Mouse (Mus musculus): Measurements from ENCODE around the gene Tsc22d4.

DNA sequence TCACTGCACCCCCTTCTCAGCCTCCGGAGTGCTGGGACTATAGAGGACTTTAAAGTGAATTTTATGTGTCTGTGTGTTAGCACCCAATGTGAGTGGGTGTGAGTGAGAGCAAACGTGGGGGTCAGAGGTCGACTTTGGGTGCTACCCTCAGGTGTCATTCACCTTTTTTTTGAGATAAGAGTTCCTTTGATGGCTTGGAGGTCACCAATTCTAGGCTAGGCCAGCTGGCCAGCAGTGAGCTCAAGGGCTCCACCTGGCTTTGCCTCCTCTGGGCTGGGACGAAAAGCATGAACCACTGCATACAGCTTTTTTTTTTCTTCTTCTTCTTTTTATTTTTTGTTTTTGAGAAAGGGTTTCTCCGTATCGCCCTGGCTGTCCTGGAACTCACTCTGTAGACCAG is 18.8 kb upstream of the Tsc22d4 start:
- TF ChIP-seq CTCF (IDR thresholded peaks at IDR 0.05; ENCODE audit: borderline replicate concordance, extremely low read depth, insufficient read depth, insufficient read length) (no peak), POLR2A (IDR thresholded peaks at IDR 0.05; ENCODE audit: borderline replicate concordance, extremely low read depth, insufficient read depth, insufficient read length, poor library complexity, severe bottlenecking) (no peak)
